Mouse (Mus musculus): ENCODE data around the gene Fmo1. TPM values are rescaled to one million over a fixed set of nuclear protein-coding genes. Genes with fewer than 3 reads are reported as not detected.
"Not testable (repeated sequence)": the region's sequence is repeated elsewhere in the genome, so short reads cannot be mapped to it uniquely, and the experiment has no call there.

The Fmo1 gene
- total RNA-seq, 2 experiments from 2014 or later, result 21.1 to 22.2 TPM

GRCm38 (mm10) chr1:162813143-162813835 is 53.1 kb downstream of the Fmo1 start:
- intact Hi-C loops (cut with DNase I), result loop anchor here (5.0 kb wide), 1 partner anchor 259 kb away; no protein-coding TSS in a partner anchor

GRCm38 (mm10) chr1:162808541-162808940 is 57.9 kb downstream of the Fmo1 start:
- no peak for DNase-seq (ENCODE audit: low spot score in 2 of 2)
- intact Hi-C loops (cut with DNase I), result no loop called here

More at GRCm38 (mm10) chr1:162813143-162813835, 53.1 kb downstream of the Fmo1 start:
- no peak for DNase-seq (ENCODE audit: low spot score in 2 of 2)

- intact Hi-C loops (cut with DNase I), result no loop called here
- no peak for DNase-seq (ENCODE audit: low spot score in 2 of 2)
Measured at GRCm38 (mm10) chr1:162807441-162807840, 59.0 kb downstream of the Fmo1 start.

- no peak for DNase-seq (ENCODE audit: low spot score in 2 of 2)
- intact Hi-C loops (cut with DNase I), result no loop called here
Measured at GRCm38 (mm10) chr1:162805011-162805410, 61.4 kb downstream of the Fmo1 start.

GRCm38 (mm10) chr1:162796441-162796840 is 70.0 kb downstream of the Fmo1 start:
- DNase-seq (ENCODE audit: low spot score in 2 of 2), result no peak
- intact Hi-C loops (cut with DNase I), result no loop called here

GRCm38 (mm10) chr1:162792306-162793044 is 73.9 kb downstream of the Fmo1 start:
- intact Hi-C loops (cut with DNase I), result no loop called here

GRCm38 (mm10) chr1:162785222-162785621 is 81.2 kb downstream of the Fmo1 start:
- no peak for DNase-seq (ENCODE audit: low spot score in 2 of 2)
- intact Hi-C loops (cut with DNase I), result no loop called here

More at GRCm38 (mm10) chr1:162792306-162793044, 73.9 kb downstream of the Fmo1 start:
- DNase-seq (ENCODE audit: low spot score in 2 of 2), result no peak

GRCm38 (mm10) chr1:162783669-162784248 is 82.7 kb downstream of the Fmo1 start:
- no peak for DNase-seq (ENCODE audit: low spot score in 2 of 2)
- intact Hi-C loops (cut with DNase I), result no loop called here

GRCm38 (mm10) chr1:162781035-162781434 is 85.4 kb downstream of the Fmo1 start:
- intact Hi-C loops (cut with DNase I); DNase-seq (ENCODE audit: low spot score in 2 of 2): not testable (repeated sequence)

Other genes with a start within 250 kb of the Fmo1 start
- 1 to 10 TPM; 4.0 to 7.8 TPM for gene Myoc, start 227.5 kb downstream of the Fmo1 start, total RNA-seq (2021)
- not detected for gene Myocos, start 208.4 kb downstream of the Fmo1 start, total RNA-seq (2021)
- 100 to 1,000 TPM; 214 to 219 TPM for gene Prrc2c, start 126.1 kb downstream of the Fmo1 start, total RNA-seq (2021)
- under 1 TPM; 0.13 to 0.19 TPM for gene Fmo4, start 52.6 kb downstream of the Fmo1 start, total RNA-seq (2021)
- gene Fmo2, start 32.1 kb upstream of the Fmo1 start, total RNA-seq (2021), result 1 to 10 TPM in 1 of 2 experiments, under 1 TPM in 1; 0.66 to 1.7 TPM
- not detected for gene Fmo6, start 70.9 kb upstream of the Fmo1 start, total RNA-seq (2021)
- gene Fmo3, start 117.9 kb upstream of the Fmo1 start, total RNA-seq (2021), result not detected
- not detected for gene Mroh9, start 219.1 kb upstream of the Fmo1 start, total RNA-seq (2021)